Mouse (Mus musculus) ES-Bruce4 (cell line): ENCODE results near the gene Endod1. TPM values are rescaled to one million over a fixed set of nuclear protein-coding genes. Genes with fewer than 3 reads are reported as not detected.

Source experiments
- H3K27ac ChIP-seq: 2 replicates; pipeline ENCODE4 v1.5.1; 2012; ENCODE audit warnings: low read length, inconsistent platforms; ENCODE audit not compliant: insufficient read depth
- H3K27me3 ChIP-seq: 2 replicates; pipeline ENCODE4 v1.6.1; 2012; ENCODE audit warnings: mild to moderate bottlenecking, low read length, inconsistent platforms; ENCODE audit not compliant: control insufficient read depth, poor library complexity, insufficient read depth, severe bottlenecking
- H3K36me3 ChIP-seq: 2 replicates; pipeline ENCODE4 v1.6.1; 2012; ENCODE audit warnings: inconsistent platforms, mild to moderate bottlenecking, low read length, moderate library complexity; ENCODE audit not compliant: control insufficient read depth, poor library complexity, insufficient read depth, severe bottlenecking
- H3K4me1 ChIP-seq: one replicate; pipeline ENCODE4 v1.8.1; 2011; ENCODE audit warnings: low read length; ENCODE audit not compliant: control insufficient read depth, insufficient read depth
- H3K4me3 ChIP-seq: 2 replicates; pipeline ENCODE4 v1.5.1; 2011; ENCODE audit warnings: low read depth, mild to moderate bottlenecking, low read length
- H3K9ac ChIP-seq: 2 replicates; pipeline ENCODE4 v1.6.1; 2012; ENCODE audit warnings: low read depth, mild to moderate bottlenecking, inconsistent platforms; ENCODE audit not compliant: poor library complexity, severe bottlenecking
- H3K9me3 ChIP-seq: replicated peaks from 2 replicates; pipeline ENCODE4 v1.6.1; 2012; ENCODE audit warnings: mild to moderate bottlenecking, low read length, inconsistent platforms; ENCODE audit not compliant: control insufficient read depth, poor library complexity, insufficient read depth, severe bottlenecking
- CTCF ChIP-seq: IDR thresholded peaks from one replicate; pipeline ENCODE4 v1.8.1; 2011; ENCODE audit warnings: low read depth, low read length
- EP300 ChIP-seq: IDR thresholded peaks from 2 replicates; pipeline ENCODE4 v1.6.1; 2011; ENCODE audit warnings: low read depth, low read length; ENCODE audit not compliant: insufficient read depth
- POLR2A ChIP-seq: IDR thresholded peaks from one replicate; pipeline ENCODE4 v1.8.1; 2011; ENCODE audit warnings: low read length; ENCODE audit not compliant: insufficient read depth
- polyA plus RNA-seq: library from polyadenylated mRNA; stranded (reverse); fragments of >200 nt; gene quantifications from 2 replicates; pipeline ENCODE4 v1.2.4, GENCODE M21; 2011; ENCODE audit warnings: low read depth; ENCODE audit not compliant: missing spikeins, insufficient read depth, insufficient read length

Gene Endod1
- polyA plus RNA-seq, 1 experiment: 12.2 TPM

GRCm38 (mm10) chr9:14304262-14304968, 76.9 kb downstream of the Endod1 start:
- H3K9ac ChIP-seq: no peak overlapping the region
- no peak overlapping the region for H3K4me3 ChIP-seq
- TF ChIP-seq CTCF (no peak), EP300 (no peak), POLR2A (no peak)
- H3K27me3 ChIP-seq: no peaks in the 10 kb centered on the region
- no peak overlapping the region for H3K27ac ChIP-seq
- H3K9me3 ChIP-seq: no peaks in the 10 kb centered on the region
- no peaks in the 10 kb centered on the region for H3K4me1 ChIP-seq
- no peaks in the 10 kb centered on the region for H3K36me3 ChIP-seq

Other genes starting within 250 kb of the Endod1 start
- gene Sesn3, start 106.4 kb downstream of the Endod1 start, polyA plus RNA-seq: 24.1 and 26.4 TPM in 2 replicates
- gene Kdm4d, start 119.0 kb upstream of the Endod1 start, polyA plus RNA-seq: 0.37 and 0.52 TPM in 2 replicates
- gene Cwc15, start 119.1 kb upstream of the Endod1 start, polyA plus RNA-seq: 132 and 138 TPM in 2 replicates